Mouse (Mus musculus) forebrain, embryonic 12.5 days (tissue): Measurements from ENCODE around the gene Ttpal. TPM values are rescaled to one million over a fixed set of nuclear protein-coding genes. Genes with fewer than 3 reads are reported as not detected.
"Not testable (repeated sequence)": the region's sequence is repeated elsewhere in the genome, so short reads cannot be mapped to it uniquely, and the experiment has no call there.

ENCODE experiments used
- ATAC-seq: fragments of 200-750 bp; cut with Nextera tagmentation; 2 replicates; pipeline ENCODE4 v1.8.0; 2017; ENCODE audit warnings: moderate TSS enrichment; ENCODE audit not compliant: low FRiP score
- H3K27ac ChIP-seq: fragments of 300-500 bp; sonication (generic); 2 replicates; pipeline ENCODE4 v1.5.1; 2016; ENCODE audit warnings: mild to moderate bottlenecking
- H3K27me3 ChIP-seq: fragments of 300-500 bp; sonication (generic); 2 replicates; pipeline ENCODE4 v1.6.1; 2016; ENCODE audit warnings: mild to moderate bottlenecking
- H3K36me3 ChIP-seq: fragments of 300-500 bp; sonication (generic); replicated peaks from 2 replicates; pipeline ENCODE4 v1.6.1; 2016; ENCODE audit warnings: mild to moderate bottlenecking
- H3K4me1 ChIP-seq: fragments of 300-500 bp; sonication (generic); 2 replicates; pipeline ENCODE4 v1.6.1; 2016
- H3K4me2 ChIP-seq: fragments of 300-500 bp; sonication (generic); 2 replicates; pipeline ENCODE4 v1.6.1; 2016; ENCODE audit warnings: mild to moderate bottlenecking, moderate library complexity
- H3K4me3 ChIP-seq: fragments of 300-500 bp; sonication (generic); replicated peaks from 2 replicates; pipeline ENCODE4 v1.5.1; 2016; ENCODE audit warnings: mild to moderate bottlenecking
- H3K9ac ChIP-seq: fragments of 300-500 bp; sonication (generic); 2 replicates; pipeline ENCODE4 v1.6.1; 2016; ENCODE audit warnings: mild to moderate bottlenecking
- H3K9me3 ChIP-seq: fragments of 300-500 bp; sonication (generic); 2 replicates; pipeline ENCODE4 v1.6.1; 2016
- WGBS: fragments of 180-500 bp; shearing (Covaris S2); methylation state at CpG from one replicate; pipeline ENCODE4 v1.1.7; 2016; 5-methylcytosine and 5-hydroxymethylcytosine counted together
- polyA plus RNA-seq: library from polyadenylated mRNA; unstranded; fragments of >200 nt; fragmentation: Nextera tagmentation; extraction: Ambion mirVana; gene quantifications from 2 replicates; pipeline ENCODE4 v1.2.1, GENCODE M21; 2016

The Ttpal gene
- polyA plus RNA-seq, 1 experiment from 2014 or later: 49.4 TPM

DNA sequence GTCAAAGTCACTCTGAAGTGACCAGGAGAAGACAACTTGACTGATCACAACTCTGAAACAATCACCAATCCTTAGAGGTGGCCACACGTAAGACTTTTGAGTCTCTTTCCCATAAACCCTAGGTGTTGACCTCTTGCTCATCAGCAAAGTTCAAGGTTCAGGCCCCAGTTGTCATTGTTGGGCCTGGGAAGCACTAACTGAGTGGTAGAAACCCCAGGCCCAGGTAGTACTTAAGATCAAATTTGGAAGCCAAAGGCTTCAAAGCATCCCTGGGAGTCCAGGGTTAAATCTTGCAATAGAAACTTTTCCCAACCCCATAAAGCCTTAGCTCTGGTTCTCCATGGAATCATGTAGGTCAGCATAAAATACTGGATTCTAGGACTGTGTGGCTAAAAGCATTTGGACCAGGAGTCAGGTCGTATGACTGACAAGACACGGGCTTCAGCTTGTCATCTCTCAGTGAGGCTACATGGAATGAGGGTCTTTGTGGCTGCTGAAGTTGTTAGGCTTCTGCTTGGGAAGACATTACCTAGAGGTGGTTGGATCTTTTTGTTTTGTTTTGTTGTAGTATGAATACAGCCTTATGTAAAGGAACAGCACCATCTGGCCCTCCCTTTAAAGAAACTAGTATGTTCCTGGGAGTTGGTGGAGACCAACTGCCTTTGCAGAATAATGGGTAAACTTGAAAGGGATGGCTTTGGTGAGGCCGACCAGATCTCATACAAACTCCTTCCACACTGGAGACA, 14.0 kb downstream of the Ttpal start:
- Histone ChIP-seq H3K27me3 (no peaks in the 10 kb centered on the region), H3K9ac (no peak overlapping the region), H3K27ac (no peak overlapping the region), H3K36me3 (peaks cover 82% of the 10 kb centered on the region), H3K9me3 (no peaks in the 10 kb centered on the region), H3K4me2 (no peak overlapping the region), H3K4me3 (no peak overlapping the region), H3K4me1 (no peaks in the 10 kb centered on the region)
- 95% methylated on average over 4 of the region's 4 CpGs for WGBS
- ATAC-seq: no peak

DNA sequence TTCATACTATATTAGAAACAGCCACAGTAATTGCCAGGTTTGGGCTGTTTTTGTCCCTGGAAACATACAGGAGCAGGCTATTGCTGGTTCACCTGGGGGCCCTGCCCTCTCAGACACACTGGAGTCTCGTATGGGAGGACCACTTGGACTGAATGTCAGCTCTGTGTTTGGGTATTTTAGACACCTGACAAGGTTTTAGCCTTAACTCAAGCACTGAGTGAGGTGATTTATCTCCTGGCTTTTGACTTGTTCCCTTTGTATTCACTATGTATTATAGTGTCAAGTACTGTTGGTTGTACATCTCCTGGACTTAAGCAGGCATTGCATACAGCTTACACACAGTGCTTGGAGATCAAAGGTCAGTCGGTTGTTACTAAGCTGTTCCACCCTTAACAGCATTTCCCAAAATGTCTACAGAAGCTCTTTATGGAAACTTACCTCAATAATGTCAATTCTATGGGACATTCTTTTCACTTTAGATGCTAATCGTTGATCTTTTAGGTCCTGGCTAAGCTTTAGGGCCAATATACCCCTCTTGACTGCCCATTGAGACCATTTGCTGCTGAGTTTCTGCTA, 14.6 kb downstream of the Ttpal start:
- no peak overlapping the region for H3K27ac ChIP-seq
- no peak for ATAC-seq

DNA sequence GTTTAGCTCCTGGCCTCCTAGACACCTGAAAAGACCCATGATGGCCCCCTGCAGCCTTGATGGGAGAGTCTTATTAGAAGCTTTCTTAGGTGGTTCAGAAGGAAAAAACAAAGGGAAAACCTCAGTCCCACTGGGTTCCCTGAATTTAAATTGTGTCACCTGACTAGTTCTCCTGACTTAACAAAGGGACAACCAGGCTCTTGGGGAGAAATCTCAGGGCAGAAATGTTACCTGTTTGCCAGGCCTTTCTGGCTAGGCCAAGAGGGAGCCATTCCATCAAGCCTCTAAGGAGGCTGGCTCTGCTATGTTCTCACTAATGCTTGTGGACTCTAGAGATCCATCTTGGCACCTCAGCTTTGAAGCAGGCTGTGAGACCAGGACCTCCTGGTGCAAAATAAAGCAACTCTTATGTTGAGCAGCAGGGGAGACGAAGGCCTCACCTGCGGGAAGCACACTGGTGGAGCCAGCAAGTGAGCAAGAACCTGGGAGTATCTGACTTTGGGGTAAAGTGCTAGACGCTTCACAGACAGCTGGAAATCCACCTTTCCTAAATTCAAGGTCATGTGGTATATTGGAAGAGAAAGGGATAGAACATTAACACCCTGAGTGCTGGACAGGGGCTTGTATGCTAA, 15.2 kb downstream of the Ttpal start:
- Histone ChIP-seq H3K9me3 (no peaks in the 10 kb centered on the region), H3K9ac (no peak overlapping the region), H3K4me1 (no peaks in the 10 kb centered on the region), H3K27me3 (no peaks in the 10 kb centered on the region), H3K4me2 (no peak overlapping the region), H3K4me3 (no peak overlapping the region), H3K36me3 (peaks cover 74% of the 10 kb centered on the region), H3K27ac (no peak overlapping the region)
- no peak for ATAC-seq
- WGBS: 79% methylated on average over 3 of the region's 3 CpGs

More for the DNA sequence above, 14.6 kb downstream of the Ttpal start:
- Histone ChIP-seq H3K4me1 (no peaks in the 10 kb centered on the region), H3K4me2 (no peak overlapping the region), H3K36me3 (peaks cover 76% of the 10 kb centered on the region), H3K4me3 (no peak overlapping the region), H3K9me3 (no peaks in the 10 kb centered on the region), H3K27me3 (no peaks in the 10 kb centered on the region), H3K9ac (no peak overlapping the region)
- WGBS: 83% methylated on average over 3 of the region's 3 CpGs

DNA sequence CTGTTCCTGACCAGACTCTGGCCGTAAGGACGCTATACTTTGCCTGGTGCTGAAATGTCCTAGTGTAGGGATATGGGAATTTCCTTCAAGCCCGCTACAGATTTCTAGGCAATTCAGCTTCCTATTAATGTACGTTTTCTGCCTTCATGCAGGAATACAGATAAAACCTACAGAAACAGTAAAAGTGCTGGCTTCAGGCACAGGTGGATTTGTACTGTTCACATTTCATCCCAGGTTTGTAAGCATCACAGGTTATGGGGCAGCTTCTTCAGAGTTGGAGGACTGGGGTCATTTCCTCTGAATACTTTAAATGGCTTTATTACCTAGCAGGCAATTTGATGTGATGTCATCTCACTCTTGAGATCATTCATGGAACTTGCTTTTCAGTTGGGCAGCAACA, 15.8 kb downstream of the Ttpal start:
- peaks cover 79% of the 10 kb centered on the region for H3K36me3 ChIP-seq
- H3K4me2 ChIP-seq: no peak overlapping the region
- H3K9ac ChIP-seq: no peak overlapping the region
- 93% methylated on average over 4 of the region's 4 CpGs for WGBS
- no peak overlapping the region for H3K27ac ChIP-seq
- H3K27me3 ChIP-seq: no peaks in the 10 kb centered on the region
- no peak overlapping the region for H3K4me3 ChIP-seq
- H3K4me1 ChIP-seq: no peaks in the 10 kb centered on the region
- H3K9me3 ChIP-seq: no peaks in the 10 kb centered on the region
- no peak for ATAC-seq

DNA sequence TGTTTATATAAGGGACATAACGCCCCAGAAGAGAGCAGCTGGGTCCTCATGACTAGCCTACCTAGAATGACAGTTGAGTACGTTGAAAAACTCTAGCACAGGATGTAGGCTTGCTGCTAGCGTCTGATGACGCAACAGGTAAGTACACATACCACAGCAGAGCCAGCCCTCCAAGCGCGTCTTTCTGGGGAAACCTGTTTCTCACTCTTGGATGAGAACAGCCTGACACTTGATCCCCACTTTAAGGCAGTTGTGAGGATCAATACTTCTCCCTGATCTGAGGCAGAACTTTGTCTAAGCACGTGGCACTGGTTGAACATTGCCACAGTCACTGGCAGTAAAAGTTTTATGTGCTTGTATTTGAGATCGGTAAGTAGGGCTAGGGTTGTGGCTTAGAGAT, 18.3 kb downstream of the Ttpal start:
- Histone ChIP-seq H3K9me3 (no peaks in the 10 kb centered on the region), H3K4me3 (no peak overlapping the region), H3K27ac (no peak overlapping the region), H3K27me3 (no peaks in the 10 kb centered on the region), H3K4me1 (no peaks in the 10 kb centered on the region), H3K4me2 (no peak overlapping the region), H3K36me3 (peaks cover 79% of the 10 kb centered on the region), H3K9ac (no peak overlapping the region)
- no peak for ATAC-seq
- WGBS: 90% methylated on average over 8 of the region's 8 CpGs

DNA sequence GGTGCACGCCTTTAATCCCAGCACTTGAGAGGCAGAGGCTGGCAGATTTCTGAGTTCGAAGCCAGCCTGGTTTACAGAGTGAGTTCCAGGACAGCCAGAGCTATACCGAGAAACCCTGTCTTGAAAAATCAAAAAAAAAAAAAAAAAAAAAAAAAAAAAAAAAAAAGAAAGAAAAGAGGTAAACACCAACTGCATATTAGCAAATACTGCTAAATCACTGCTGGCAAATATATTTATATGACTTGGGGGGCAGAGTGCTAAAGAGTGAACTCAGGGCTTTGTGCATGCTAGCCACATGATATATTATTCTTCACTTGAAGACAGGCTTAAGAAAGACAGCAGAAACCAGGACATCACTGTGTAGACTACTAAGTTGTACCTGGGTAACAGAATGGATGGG, 19.3 kb downstream of the Ttpal start:
- H3K9me3 ChIP-seq, H3K4me2 ChIP-seq, H3K4me3 ChIP-seq, ATAC-seq, H3K27me3 ChIP-seq, H3K27ac ChIP-seq, H3K9ac ChIP-seq, H3K4me1 ChIP-seq: not testable (repeated sequence)
- WGBS: 90% methylated on average over 3 of the region's 3 CpGs
- H3K36me3 ChIP-seq: peaks cover 79% of the 10 kb centered on the region

DNA sequence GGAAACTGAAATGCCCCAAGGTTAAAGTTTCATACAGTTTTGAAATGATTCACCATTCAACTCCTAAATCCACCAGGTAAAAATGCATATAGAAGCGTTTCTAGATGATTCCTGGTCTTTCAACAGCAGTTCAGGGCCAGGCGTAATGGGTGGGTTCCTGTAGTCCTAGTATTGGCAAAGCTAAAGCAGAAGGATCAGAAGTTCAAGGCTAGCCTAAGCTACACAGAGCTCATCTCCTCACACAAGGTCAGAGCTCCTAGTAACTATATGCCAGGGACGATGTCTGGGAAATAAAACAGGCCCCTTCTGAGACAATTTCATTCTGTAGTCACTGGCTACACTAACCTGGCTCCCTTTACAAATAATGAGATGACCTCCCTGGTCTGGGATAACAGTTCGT, 29.1 kb downstream of the Ttpal start:
- Histone ChIP-seq H3K36me3 (peaks cover 82% of the 10 kb centered on the region), H3K4me3 (no peak overlapping the region)
- 95% methylated on average over 4 of the region's 4 CpGs for WGBS

DNA sequence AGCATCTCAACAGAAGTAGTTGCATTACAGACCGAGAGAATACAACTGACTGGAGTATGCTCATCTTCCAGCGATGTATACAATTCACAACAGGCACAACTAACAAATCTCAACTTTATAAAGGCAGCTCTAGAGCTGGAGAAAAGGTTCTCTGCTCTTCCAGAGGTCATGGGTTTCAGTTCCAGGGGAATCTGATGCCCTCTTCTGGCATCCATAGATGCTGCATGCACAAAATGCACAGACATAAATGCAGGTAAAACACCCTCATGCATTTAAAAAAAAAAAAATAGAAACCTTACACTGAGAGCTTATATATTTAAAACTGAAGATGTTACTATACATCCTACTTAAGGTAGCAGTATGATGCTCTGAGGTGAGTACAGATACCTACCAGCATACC, 29.6 kb downstream of the Ttpal start:
- ATAC-seq: no peak
- Histone ChIP-seq H3K4me2 (no peak overlapping the region), H3K4me3 (no peak overlapping the region), H3K4me1 (no peaks in the 10 kb centered on the region), H3K36me3 (peaks cover 79% of the 10 kb centered on the region), H3K9ac (no peak overlapping the region), H3K27ac (no peak overlapping the region), H3K9me3 (no peaks in the 10 kb centered on the region), H3K27me3 (no peaks in the 10 kb centered on the region)
- 96% methylated on average over 2 of the region's 2 CpGs for WGBS

More for the DNA sequence above, 29.1 kb downstream of the Ttpal start:
- ATAC-seq: no peak
- H3K9me3 ChIP-seq: no peaks in the 10 kb centered on the region
- no peaks in the 10 kb centered on the region for H3K27me3 ChIP-seq
- no peaks in the 10 kb centered on the region for H3K4me1 ChIP-seq
- no peak overlapping the region for H3K9ac ChIP-seq
- no peak overlapping the region for H3K27ac ChIP-seq
- H3K4me2 ChIP-seq: no peak overlapping the region

DNA sequence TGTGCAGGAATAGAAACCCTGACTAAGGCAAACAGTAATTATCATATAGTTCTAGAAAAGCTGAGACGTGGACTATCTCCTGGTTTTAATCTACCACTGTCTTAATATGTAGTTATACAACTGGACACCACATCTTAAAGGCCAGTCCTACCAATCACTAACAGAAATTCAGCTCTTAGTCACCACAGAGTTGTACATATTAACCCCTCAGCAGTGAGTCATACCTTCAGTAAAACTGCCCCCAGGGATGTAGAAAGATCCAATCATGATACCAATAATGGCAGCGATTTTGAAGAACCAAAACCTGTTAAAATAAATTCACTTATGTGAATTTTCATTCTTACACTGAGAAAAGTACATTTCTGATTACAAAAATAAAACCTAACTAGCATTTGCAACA, 32.1 kb downstream of the Ttpal start:
- H3K9me3 ChIP-seq: no peaks in the 10 kb centered on the region
- H3K9ac ChIP-seq: no peak overlapping the region
- H3K27ac ChIP-seq: no peak overlapping the region
- no peak overlapping the region for H3K4me2 ChIP-seq
- no peak for ATAC-seq
- H3K4me1 ChIP-seq: no peaks in the 10 kb centered on the region
- H3K4me3 ChIP-seq: no peak overlapping the region
- 89% methylated on average over 2 of the region's 2 CpGs for WGBS
- H3K36me3 ChIP-seq: peaks cover 55% of the 10 kb centered on the region
- no peaks in the 10 kb centered on the region for H3K27me3 ChIP-seq

DNA sequence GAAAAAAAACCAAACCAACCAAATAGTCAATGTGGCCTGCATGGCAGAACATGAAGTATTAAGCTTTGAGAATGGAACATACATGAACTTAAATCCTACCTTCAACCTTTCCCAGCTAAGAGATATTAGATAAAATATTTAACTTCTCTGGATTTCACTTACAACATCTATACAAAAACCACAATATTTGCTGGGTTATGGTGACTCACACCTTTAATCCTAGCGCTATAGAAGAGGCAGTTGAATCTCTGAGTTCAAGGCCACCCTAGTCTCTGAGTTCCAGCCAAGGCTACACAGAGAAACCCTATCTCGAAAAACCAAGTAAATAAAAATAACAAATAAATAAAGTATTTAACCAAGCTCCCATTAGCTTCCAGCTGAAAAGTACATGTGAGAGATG, 33.9 kb downstream of the Ttpal start:
- WGBS: 92% methylated on average over 2 of the region's 2 CpGs

DNA sequence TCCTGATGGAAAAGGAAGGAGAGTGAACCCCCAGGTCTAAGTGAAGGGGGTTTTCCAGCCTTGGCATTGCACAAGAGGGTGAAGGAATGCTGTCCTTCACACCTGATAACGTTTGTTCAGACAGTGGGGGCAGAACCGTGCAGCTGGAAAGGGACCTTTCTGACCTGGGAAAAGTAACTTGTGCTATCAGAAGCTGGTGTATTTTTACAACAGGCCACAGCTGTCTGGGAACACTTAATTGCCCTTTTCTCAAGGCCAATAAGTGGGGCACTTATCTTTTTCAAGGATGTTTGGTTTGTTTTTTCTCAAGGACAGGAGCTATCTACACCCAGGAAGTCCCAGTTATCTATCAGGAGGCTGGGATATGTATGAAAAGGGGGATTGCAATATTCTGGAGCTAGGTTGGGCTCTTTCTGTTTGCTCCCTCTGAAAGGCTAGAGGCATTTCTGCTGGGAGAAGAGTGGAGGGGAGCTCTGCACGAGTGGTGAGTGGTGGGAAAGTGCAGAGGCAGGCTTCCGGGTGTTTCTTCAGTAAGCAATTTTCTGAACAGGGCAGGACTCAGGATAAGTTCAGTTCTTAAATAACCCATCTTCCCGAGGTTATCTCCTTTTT, 35.6 kb downstream of the Ttpal start:
- peaks cover 23% of the 10 kb centered on the region for H3K36me3 ChIP-seq
- H3K27ac ChIP-seq: no peak overlapping the region
- no peaks in the 10 kb centered on the region for H3K9me3 ChIP-seq
- 78% methylated on average over 5 of the region's 5 CpGs for WGBS
- ATAC-seq: no peak
- no peaks in the 10 kb centered on the region for H3K27me3 ChIP-seq
- no peak overlapping the region for H3K9ac ChIP-seq
- H3K4me2 ChIP-seq: no peak overlapping the region
- peaks cover 9% of the 10 kb centered on the region; the same call in 1 of the 2 replicates for H3K4me1 ChIP-seq
- H3K4me3 ChIP-seq: no peak overlapping the region

More for the DNA sequence above, 33.9 kb downstream of the Ttpal start:
- H3K4me2 ChIP-seq: no peak overlapping the region
- ATAC-seq: no peak
- no peak overlapping the region for H3K4me3 ChIP-seq
- peaks cover 40% of the 10 kb centered on the region for H3K36me3 ChIP-seq
- H3K27me3 ChIP-seq: no peaks in the 10 kb centered on the region
- no peak overlapping the region for H3K27ac ChIP-seq
- H3K4me1 ChIP-seq: peaks cover 6% of the 10 kb centered on the region; the same call in 1 of the 2 replicates
- no peak overlapping the region for H3K9ac ChIP-seq
- H3K9me3 ChIP-seq: no peaks in the 10 kb centered on the region

DNA sequence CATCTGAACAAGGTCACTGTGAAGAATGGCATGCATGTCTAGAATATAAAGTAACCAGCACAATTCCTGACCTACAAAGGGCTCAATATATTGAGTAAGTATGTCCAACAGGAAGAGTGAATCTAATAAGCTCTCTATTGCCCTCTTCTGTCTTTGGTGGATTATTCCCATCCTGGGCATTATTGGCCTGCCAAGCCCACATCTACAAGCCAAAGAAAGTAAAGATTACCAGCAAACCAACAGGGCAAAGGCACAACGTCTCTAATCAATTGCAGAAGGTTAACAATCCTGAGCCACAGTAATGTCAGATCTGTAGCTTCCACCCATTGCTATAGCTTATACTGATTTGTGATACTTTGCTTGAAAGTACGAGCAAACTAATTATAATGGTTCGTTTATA, 38.4 kb downstream of the Ttpal start:
- Histone ChIP-seq H3K27me3 (no peaks in the 10 kb centered on the region), H3K4me2 (no peak overlapping the region), H3K9me3 (no peaks in the 10 kb centered on the region), H3K36me3 (peaks cover 4% of the 10 kb centered on the region; the same call in 1 of the 2 replicates), H3K27ac (no peak overlapping the region), H3K9ac (no peak overlapping the region), H3K4me1 (peaks cover 23% of the 10 kb centered on the region), H3K4me3 (no peak overlapping the region)
- 72% methylated on average over 3 of the region's 3 CpGs for WGBS
- no peak for ATAC-seq
